Mouse (Mus musculus): ENCODE results near the gene Tbc1d14. TPM values are rescaled to one million over a fixed set of nuclear protein-coding genes. Genes with fewer than 3 reads are reported as not detected.

Gene Tbc1d14
- polyA plus RNA-seq, 1 experiment from 2014 or later, result 26.0 TPM

DNA sequence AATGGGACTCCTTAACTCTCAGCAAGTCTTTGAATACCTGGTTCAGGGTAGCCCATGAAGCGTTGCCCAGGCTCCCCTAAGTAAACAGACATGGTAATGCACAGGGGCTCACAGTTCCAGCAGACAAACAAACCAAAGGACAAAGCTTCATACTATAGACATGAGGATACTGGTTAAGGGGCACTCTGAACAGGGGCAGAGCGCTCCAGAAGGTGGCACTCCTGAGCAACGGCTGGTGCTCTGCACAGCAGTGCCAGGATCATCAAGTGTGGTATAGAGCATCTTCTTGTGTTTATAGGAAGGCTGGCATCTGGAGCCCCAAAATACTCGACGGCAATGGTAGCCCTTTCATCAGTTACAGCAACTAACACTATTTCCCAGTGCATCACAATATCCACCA, 10.0 kb upstream of the Tbc1d14 start:
- 85% methylated on average over 5 of the region's 5 CpGs for WGBS
- Histone ChIP-seq H3K9me3 (ENCODE audit: control insufficient read depth, low read length) (no peaks in the 10 kb centered on the region), H3K36me3 (ENCODE audit: control insufficient read depth, insufficient read depth, low read length) (peaks cover 12% of the 10 kb centered on the region), H3K4me1 (replicated peaks; ENCODE audit: control insufficient read depth, insufficient read depth, low read length) (peaks cover under 1% of the 10 kb centered on the region; the same call in 1 of the 2 replicates), H3K9ac (ENCODE audit: low read depth, low read length) (no peak overlapping the region), H3K27me3 (replicated peaks; ENCODE audit: control insufficient read depth, insufficient read depth, low read length) (no peaks in the 10 kb centered on the region), H3K4me2 (no peak overlapping the region), H3K27ac (ENCODE audit: low read depth, low read length) (no peak overlapping the region), H3K4me3 (ENCODE audit: low read depth, low read length) (no peak overlapping the region)
- DNase-seq (ENCODE audit: low spot score) (no peak), ATAC-seq (replicated peaks; ENCODE audit: low FRiP score) (no peak)

GRCm38 (mm10) chr5:36602028-36602427, 9.0 kb upstream of the Tbc1d14 start:
- WGBS, result 84% methylated on average over 9 of the region's 9 CpGs
- no peak overlapping the region for H3K27ac ChIP-seq (ENCODE audit: low read depth, low read length)

DNA sequence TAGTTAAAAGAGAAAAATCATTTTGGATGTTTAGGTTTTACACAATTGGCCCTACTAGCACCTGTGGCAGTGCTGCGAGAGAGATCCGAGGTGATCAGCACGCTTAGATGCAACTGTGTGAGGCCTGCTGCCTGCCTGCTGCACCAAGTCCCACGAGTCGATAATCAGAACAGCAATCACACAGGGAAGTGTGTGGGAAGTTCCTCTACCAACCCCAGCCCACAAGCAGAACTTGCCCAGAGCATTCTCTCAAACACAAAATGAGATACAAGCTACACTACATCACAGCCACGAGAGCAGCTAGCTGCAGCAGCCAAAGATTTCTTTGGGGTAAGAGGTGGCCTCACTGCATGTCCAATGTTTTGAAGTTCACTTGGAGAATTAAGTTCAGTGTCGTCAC, 8.4 kb upstream of the Tbc1d14 start:
- Histone ChIP-seq H3K27me3 (replicated peaks; ENCODE audit: control insufficient read depth, insufficient read depth, low read length) (no peaks in the 10 kb centered on the region), H3K9me3 (ENCODE audit: control insufficient read depth, low read length) (no peaks in the 10 kb centered on the region), H3K4me2 (no peak overlapping the region), H3K4me3 (ENCODE audit: low read depth, low read length) (no peak overlapping the region), H3K9ac (ENCODE audit: low read depth, low read length) (no peak overlapping the region), H3K27ac (ENCODE audit: low read depth, low read length) (no peak overlapping the region), H3K36me3 (ENCODE audit: control insufficient read depth, insufficient read depth, low read length) (peaks cover 7% of the 10 kb centered on the region), H3K4me1 (replicated peaks; ENCODE audit: control insufficient read depth, insufficient read depth, low read length) (peaks cover 8% of the 10 kb centered on the region; the same call in 1 of the 2 replicates)
- ATAC-seq (replicated peaks; ENCODE audit: low FRiP score), result no peak
- DNase-seq (ENCODE audit: low spot score), result no peak
- 69% methylated on average over 7 of the region's 7 CpGs for WGBS

More at GRCm38 (mm10) chr5:36602028-36602427, 9.0 kb upstream of the Tbc1d14 start:
- no peak for ATAC-seq (replicated peaks; ENCODE audit: low FRiP score)
- Histone ChIP-seq H3K4me2 (no peak overlapping the region), H3K4me3 (ENCODE audit: low read depth, low read length) (no peak overlapping the region), H3K36me3 (ENCODE audit: control insufficient read depth, insufficient read depth, low read length) (peaks cover 7% of the 10 kb centered on the region), H3K9ac (ENCODE audit: low read depth, low read length) (no peak overlapping the region), H3K27me3 (replicated peaks; ENCODE audit: control insufficient read depth, insufficient read depth, low read length) (no peaks in the 10 kb centered on the region), H3K4me1 (replicated peaks; ENCODE audit: control insufficient read depth, insufficient read depth, low read length) (peaks cover 8% of the 10 kb centered on the region; the same call in 1 of the 2 replicates), H3K9me3 (ENCODE audit: control insufficient read depth, low read length) (no peaks in the 10 kb centered on the region)
- DNase-seq (ENCODE audit: low spot score), result no peak

- Histone ChIP-seq H3K4me3 (ENCODE audit: low read depth, low read length) (no peak overlapping the region), H3K9me3 (ENCODE audit: control insufficient read depth, low read length) (no peaks in the 10 kb centered on the region), H3K4me2 (no peak overlapping the region), H3K27ac (ENCODE audit: low read depth, low read length) (no peak overlapping the region), H3K36me3 (ENCODE audit: control insufficient read depth, insufficient read depth, low read length) (peaks cover 3% of the 10 kb centered on the region; the same call in 1 of the 2 replicates), H3K27me3 (replicated peaks; ENCODE audit: control insufficient read depth, insufficient read depth, low read length) (no peaks in the 10 kb centered on the region), H3K9ac (ENCODE audit: low read depth, low read length) (no peak overlapping the region), H3K4me1 (replicated peaks; ENCODE audit: control insufficient read depth, insufficient read depth, low read length) (peaks cover 14% of the 10 kb centered on the region)
- DNase-seq (ENCODE audit: low spot score) (no peak), ATAC-seq (replicated peaks; ENCODE audit: low FRiP score) (no peak)
- WGBS, result 76% methylated on average over 1 of the region's 1 CpGs
These were observed 5.8 kb upstream of the Tbc1d14 start for GRCm38 (mm10) chr5:36598883-36599282.

GRCm38 (mm10) chr5:36597653-36598052, 4.6 kb upstream of the Tbc1d14 start:
- H3K27me3 ChIP-seq (replicated peaks; ENCODE audit: control insufficient read depth, insufficient read depth, low read length), result no peaks in the 10 kb centered on the region
- H3K4me2 ChIP-seq, result no peak overlapping the region
- DNase-seq (ENCODE audit: low spot score) (no peak), ATAC-seq (replicated peaks; ENCODE audit: low FRiP score) (0 out of 2 replicates have a peak, but pooled peaks have one; percentile 37)
- H3K36me3 ChIP-seq (ENCODE audit: control insufficient read depth, insufficient read depth, low read length), result peaks cover 3% of the 10 kb centered on the region; the same call in 1 of the 2 replicates
- peaks cover 14% of the 10 kb centered on the region for H3K4me1 ChIP-seq (replicated peaks; ENCODE audit: control insufficient read depth, insufficient read depth, low read length)
- no peak overlapping the region for H3K9ac ChIP-seq (ENCODE audit: low read depth, low read length)
- H3K9me3 ChIP-seq (ENCODE audit: control insufficient read depth, low read length), result no peaks in the 10 kb centered on the region
- H3K27ac ChIP-seq (ENCODE audit: low read depth, low read length), result no peak overlapping the region
- no peak overlapping the region for H3K4me3 ChIP-seq (ENCODE audit: low read depth, low read length)
- 14% methylated on average over 4 of the region's 4 CpGs for WGBS

- Histone ChIP-seq H3K9ac (ENCODE audit: low read depth, low read length) (no peak overlapping the region), H3K9me3 (ENCODE audit: control insufficient read depth, low read length) (no peaks in the 10 kb centered on the region), H3K4me2 (no peak overlapping the region), H3K36me3 (ENCODE audit: control insufficient read depth, insufficient read depth, low read length) (0 out of 2 replicates have a peak, but pooled peaks cover 2% of the 10 kb centered on the region), H3K27ac (ENCODE audit: low read depth, low read length) (no peak overlapping the region), H3K4me3 (ENCODE audit: low read depth, low read length) (no peak overlapping the region), H3K4me1 (replicated peaks; ENCODE audit: control insufficient read depth, insufficient read depth, low read length) (peaks cover 14% of the 10 kb centered on the region), H3K27me3 (replicated peaks; ENCODE audit: control insufficient read depth, insufficient read depth, low read length) (no peaks in the 10 kb centered on the region)
- ATAC-seq (replicated peaks; ENCODE audit: low FRiP score) (no peak), DNase-seq (ENCODE audit: low spot score) (no peak)
- 59% methylated on average over 5 of the region's 5 CpGs for WGBS
These were observed 3.1 kb upstream of the Tbc1d14 start for GRCm38 (mm10) chr5:36596225-36596624.

DNA sequence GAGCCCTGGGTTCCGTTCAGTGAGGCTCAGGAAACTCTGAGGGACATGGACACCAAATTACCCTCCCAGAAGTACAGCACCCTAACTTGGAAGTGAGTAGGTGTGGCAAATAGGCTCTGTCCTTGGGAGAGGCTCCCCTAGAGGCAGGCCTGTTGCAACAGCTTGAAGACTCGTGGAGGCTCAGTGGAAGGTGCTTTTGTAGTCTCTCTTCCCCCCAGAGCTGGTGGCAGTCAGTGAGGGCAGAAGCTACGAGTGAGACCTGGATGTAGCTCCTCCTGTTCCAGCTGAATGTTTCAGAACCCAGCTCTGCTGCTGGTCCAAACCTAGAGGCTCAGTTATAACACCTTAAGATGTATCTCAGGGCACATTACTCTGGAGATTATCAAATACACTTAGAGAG, 2.0 kb upstream of the Tbc1d14 start:
- no peak overlapping the region for H3K4me3 ChIP-seq (ENCODE audit: low read depth, low read length)
- WGBS, result 25% methylated on average over 3 of the region's 3 CpGs
- peaks cover 14% of the 10 kb centered on the region for H3K4me1 ChIP-seq (replicated peaks; ENCODE audit: control insufficient read depth, insufficient read depth, low read length)
- H3K4me2 ChIP-seq, result no peak overlapping the region
- no peak overlapping the region for H3K9ac ChIP-seq (ENCODE audit: low read depth, low read length)
- no peaks in the 10 kb centered on the region for H3K36me3 ChIP-seq (ENCODE audit: control insufficient read depth, insufficient read depth, low read length)
- DNase-seq (ENCODE audit: low spot score) (no peak), ATAC-seq (replicated peaks; ENCODE audit: low FRiP score) (peak; percentile 24; the same call in 1 of the 2 replicates)
- H3K27ac ChIP-seq (ENCODE audit: low read depth, low read length), result no peak overlapping the region
- no peaks in the 10 kb centered on the region for H3K9me3 ChIP-seq (ENCODE audit: control insufficient read depth, low read length)
- no peaks in the 10 kb centered on the region for H3K27me3 ChIP-seq (replicated peaks; ENCODE audit: control insufficient read depth, insufficient read depth, low read length)

GRCm38 (mm10) chr5:36594344-36594743, 1.3 kb upstream of the Tbc1d14 start:
- no peak for ATAC-seq (replicated peaks; ENCODE audit: low FRiP score)
- 81% methylated on average over 3 of the region's 3 CpGs for WGBS
- H3K36me3 ChIP-seq (ENCODE audit: control insufficient read depth, insufficient read depth, low read length), result no peaks in the 10 kb centered on the region

GRCm38 (mm10) chr5:36590499-36590920, 2.6 kb downstream of the Tbc1d14 start:
- H3K9me3 ChIP-seq (ENCODE audit: control insufficient read depth, low read length), result no peaks in the 10 kb centered on the region
- ATAC-seq (replicated peaks; ENCODE audit: low FRiP score) (no peak), DNase-seq (ENCODE audit: low spot score) (no peak)
- no peak overlapping the region for H3K27ac ChIP-seq (ENCODE audit: low read depth, low read length)
- H3K4me1 ChIP-seq (replicated peaks; ENCODE audit: control insufficient read depth, insufficient read depth, low read length), result peaks cover 5% of the 10 kb centered on the region
- no peaks in the 10 kb centered on the region for H3K36me3 ChIP-seq (ENCODE audit: control insufficient read depth, insufficient read depth, low read length)
- 60% methylated on average over 5 of the region's 5 CpGs for WGBS
- no peak overlapping the region for H3K4me3 ChIP-seq (ENCODE audit: low read depth, low read length)
- H3K4me2 ChIP-seq, result no peak overlapping the region
- H3K27me3 ChIP-seq (replicated peaks; ENCODE audit: control insufficient read depth, insufficient read depth, low read length), result no peaks in the 10 kb centered on the region
- H3K9ac ChIP-seq (ENCODE audit: low read depth, low read length), result no peak overlapping the region

More at GRCm38 (mm10) chr5:36594344-36594743, 1.3 kb upstream of the Tbc1d14 start:
- no peak overlapping the region for H3K9ac ChIP-seq (ENCODE audit: low read depth, low read length)
- H3K9me3 ChIP-seq (ENCODE audit: control insufficient read depth, low read length), result no peaks in the 10 kb centered on the region
- no peak for DNase-seq (ENCODE audit: low spot score)
- no peaks in the 10 kb centered on the region for H3K27me3 ChIP-seq (replicated peaks; ENCODE audit: control insufficient read depth, insufficient read depth, low read length)
- H3K4me3 ChIP-seq (ENCODE audit: low read depth, low read length), result no peak overlapping the region
- no peak overlapping the region for H3K27ac ChIP-seq (ENCODE audit: low read depth, low read length)
- H3K4me1 ChIP-seq (replicated peaks; ENCODE audit: control insufficient read depth, insufficient read depth, low read length), result peaks cover 14% of the 10 kb centered on the region
- no peak overlapping the region for H3K4me2 ChIP-seq
